Mouse (Mus musculus): ENCODE data around the gene Snx29. TPM values are rescaled to one million over a fixed set of nuclear protein-coding genes. Genes with fewer than 3 reads are reported as not detected.

Snx29 gene
- polyA plus RNA-seq (2017; shearing (Covaris generic)): 10 to 100 TPM; 18.4 to 20.9 TPM

DNA sequence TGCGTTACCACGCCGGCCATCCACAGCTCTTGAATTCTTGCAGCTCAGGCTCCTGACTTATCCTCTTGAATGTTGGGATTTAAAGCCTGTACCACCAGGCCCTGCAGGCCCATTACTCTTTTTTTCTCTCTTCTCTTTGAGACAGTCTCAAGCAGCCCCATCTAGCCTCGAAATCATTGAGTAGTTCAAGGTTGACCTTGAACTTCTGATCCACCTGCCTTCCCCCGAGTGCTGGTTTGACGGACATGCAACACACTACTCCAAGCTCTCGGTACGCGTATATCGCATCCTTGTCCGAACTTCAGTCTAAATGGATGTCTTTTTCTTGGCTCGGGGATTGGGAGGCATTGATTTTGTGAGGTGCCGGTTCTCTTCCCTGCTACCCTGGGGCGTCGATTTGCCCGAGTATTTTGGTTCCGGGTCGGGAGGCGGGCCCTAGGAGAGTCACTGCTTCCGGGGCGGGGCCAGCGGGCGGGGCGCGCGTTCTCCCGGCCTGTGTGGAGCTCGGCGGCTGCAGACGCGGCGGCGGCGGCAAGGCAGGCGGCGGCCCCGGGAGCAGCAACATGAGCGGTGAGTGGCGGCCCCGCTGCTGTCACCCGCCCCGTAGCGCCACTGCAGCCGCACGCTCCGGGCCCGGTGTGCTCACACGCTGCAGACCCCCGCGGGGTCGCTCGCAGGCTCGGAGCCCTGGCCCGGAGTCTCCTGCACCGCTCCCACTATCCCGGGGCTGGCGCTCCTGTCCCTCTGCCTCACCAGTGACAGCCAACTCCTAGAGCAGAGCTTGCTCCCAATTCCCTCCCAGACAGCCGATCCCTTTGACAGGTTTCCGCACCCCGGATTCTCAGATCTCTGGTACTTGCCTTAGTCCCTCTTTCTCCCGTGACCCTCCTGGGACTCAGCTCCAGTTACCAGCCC, at the start of gene Snx29:
TSS of gene Snx29 (plus strand) at position 500 of the 915 bp plus-strand sequence.

DNA sequence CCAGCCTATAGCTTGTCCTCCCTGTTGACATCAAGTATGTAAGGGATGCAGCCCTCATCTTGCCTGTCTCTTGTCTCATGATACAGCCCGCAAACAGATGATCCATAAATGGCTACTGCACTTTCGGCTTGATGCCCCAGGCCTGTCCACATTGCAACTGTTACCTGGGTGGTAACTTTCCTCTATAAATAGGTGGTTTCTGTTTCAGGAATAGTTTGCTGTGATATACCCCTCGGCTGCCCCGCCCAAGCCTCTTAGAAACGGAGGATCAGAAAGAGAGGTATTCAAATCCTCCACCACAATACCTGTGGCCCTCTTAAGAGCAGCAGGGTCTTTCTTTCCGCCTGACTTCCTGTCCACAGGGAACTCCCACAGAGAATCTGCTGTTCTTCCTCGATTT, 9.2 kb upstream of the Snx29 start, which contains the start of gene Tnfrsf17:
TSS of gene Tnfrsf17 (plus strand) at position 301 of the 400 bp plus-strand sequence.

Other genes with a start within 250 kb of the Snx29 start
- gene Txndc11, start 188.3 kb upstream of the Snx29 start, polyA plus RNA-seq (2017; shearing (Covaris generic)): 10 to 100 TPM; 40.4 to 49.8 TPM
- gene Zc3h7a, start 146.5 kb upstream of the Snx29 start, polyA plus RNA-seq (2017; shearing (Covaris generic)): 100 to 1,000 TPM; 299 to 314 TPM
- gene Rsl1d1, start 119.6 kb upstream of the Snx29 start, polyA plus RNA-seq (2017; shearing (Covaris generic)): 100 to 1,000 TPM; 140 to 159 TPM
- gene Gspt1, start 68.6 kb upstream of the Snx29 start, polyA plus RNA-seq (2017; shearing (Covaris generic)): 100 to 1,000 TPM in 1 of 2 experiments, 10 to 100 TPM in 1; 90.1 to 102 TPM
- 1 to 10 TPM in 1 of 2 experiments, not detected in 1; 1.4 TPM for gene Tnfrsf17, start 9.1 kb upstream of the Snx29 start, polyA plus RNA-seq (2017; shearing (Covaris generic))

Measured in inflammation-experienced regulatory T-cells (primary cell).